Mouse (Mus musculus): ENCODE measurements at regions not wholly inside any gene's neighbourhood (a gene's known extent, or its start where the extent isn't known, plus 50 kb on each side); places are given as distances from the start of the nearest gene placed in this dataset.
"Not testable (repeated sequence)": the region's sequence is repeated elsewhere in the genome, so short reads cannot be mapped to it uniquely, and the experiment has no call there.

- no peak overlapping the region for H3K9ac ChIP-seq
- H3K4me1 ChIP-seq: peaks cover 9% of the 10 kb centered on the region; the same call in 1 of the 2 replicates
- H3K9me3 ChIP-seq (replicated peaks): no peaks in the 10 kb centered on the region
- no peaks in the 10 kb centered on the region for H3K27me3 ChIP-seq
- H3K4me3 ChIP-seq (replicated peaks): no peak overlapping the region
- H3K27ac ChIP-seq: no peak overlapping the region
- no peak for ATAC-seq (replicated peaks; ENCODE audit: low FRiP score)
- WGBS: 94% methylated on average over 1 of the region's 1 CpGs
- no peak overlapping the region for H3K4me2 ChIP-seq
- no peaks in the 10 kb centered on the region for H3K36me3 ChIP-seq
Observed at GRCm38 (mm10) chr15:90291848-90292247, 67.7 kb downstream of the Alg10b start.

- no peak overlapping the region for H3K4me3 ChIP-seq (replicated peaks)
- ATAC-seq (replicated peaks; ENCODE audit: low FRiP score): peak; percentile 82
- H3K9me3 ChIP-seq (replicated peaks): no peaks in the 10 kb centered on the region
- no peaks in the 10 kb centered on the region for H3K27me3 ChIP-seq
- no peak overlapping the region for H3K4me2 ChIP-seq
- no peak overlapping the region for H3K9ac ChIP-seq
- peaks cover 9% of the 10 kb centered on the region; the same call in 1 of the 2 replicates for H3K4me1 ChIP-seq
- H3K36me3 ChIP-seq: no peaks in the 10 kb centered on the region
- H3K27ac ChIP-seq: no peak overlapping the region
- WGBS: 20% methylated on average over 2 of the region's 2 CpGs
Observed at GRCm38 (mm10) chr15:90294353-90294922, 70.3 kb downstream of the Alg10b start.

- ATAC-seq (replicated peaks; ENCODE audit: low FRiP score): no peak
- Histone ChIP-seq H3K27me3 (no peaks in the 10 kb centered on the region), H3K36me3 (no peaks in the 10 kb centered on the region), H3K9ac (no peak overlapping the region), H3K4me3 (replicated peaks) (no peak overlapping the region), H3K9me3 (replicated peaks) (no peaks in the 10 kb centered on the region), H3K4me1 (peaks cover 7% of the 10 kb centered on the region; the same call in 1 of the 2 replicates), H3K27ac (no peak overlapping the region), H3K4me2 (no peak overlapping the region)
- WGBS: 86% methylated on average over 7 of the region's 7 CpGs
Observed at GRCm38 (mm10) chr15:90298566-90298965, 74.5 kb downstream of the Alg10b start.

GRCm38 (mm10) chr15:90303393-90303792 lies 79.3 kb downstream of the Alg10b start:
- H3K9me3 ChIP-seq (replicated peaks): no peaks in the 10 kb centered on the region
- WGBS: 90% methylated on average over 1 of the region's 1 CpGs
- no peaks in the 10 kb centered on the region for H3K36me3 ChIP-seq
- no peak for ATAC-seq (replicated peaks; ENCODE audit: low FRiP score)
- H3K27me3 ChIP-seq: no peaks in the 10 kb centered on the region
- no peak overlapping the region for H3K4me3 ChIP-seq (replicated peaks)
- no peak overlapping the region for H3K27ac ChIP-seq
- no peak overlapping the region for H3K9ac ChIP-seq
- H3K4me1 ChIP-seq: peaks cover 3% of the 10 kb centered on the region; the same call in 1 of the 2 replicates
- H3K4me2 ChIP-seq: no peak overlapping the region

GRCm38 (mm10) chr15:90305051-90305450 lies 80.9 kb downstream of the Alg10b start:
- no peaks in the 10 kb centered on the region for H3K36me3 ChIP-seq
- H3K4me2 ChIP-seq: no peak overlapping the region
- H3K4me1 ChIP-seq: peaks cover 3% of the 10 kb centered on the region; the same call in 1 of the 2 replicates
- H3K27me3 ChIP-seq: no peaks in the 10 kb centered on the region
- H3K4me3 ChIP-seq (replicated peaks): no peak overlapping the region
- H3K9me3 ChIP-seq (replicated peaks): no peaks in the 10 kb centered on the region
- no peak overlapping the region for H3K9ac ChIP-seq
- no peak for ATAC-seq (replicated peaks; ENCODE audit: low FRiP score)
- no peak overlapping the region for H3K27ac ChIP-seq
- 56% methylated on average over 3 of the region's 3 CpGs for WGBS

- Histone ChIP-seq H3K4me1 (peaks cover 3% of the 10 kb centered on the region; the same call in 1 of the 2 replicates), H3K9me3 (replicated peaks) (no peaks in the 10 kb centered on the region), H3K27me3 (no peaks in the 10 kb centered on the region), H3K4me2 (no peak overlapping the region), H3K36me3 (no peaks in the 10 kb centered on the region), H3K4me3 (replicated peaks) (no peak overlapping the region), H3K27ac (no peak overlapping the region), H3K9ac (no peak overlapping the region)
- no peak for ATAC-seq (replicated peaks; ENCODE audit: low FRiP score)
- WGBS: 95% methylated on average over 3 of the region's 3 CpGs
Observed at GRCm38 (mm10) chr15:90306866-90307265, 82.8 kb downstream of the Alg10b start.

- H3K27ac ChIP-seq; H3K27me3 ChIP-seq; H3K9ac ChIP-seq; H3K9me3 ChIP-seq (replicated peaks); H3K4me3 ChIP-seq (replicated peaks); ATAC-seq (replicated peaks; ENCODE audit: low FRiP score); H3K4me1 ChIP-seq; H3K4me2 ChIP-seq; H3K36me3 ChIP-seq: not testable (repeated sequence)
- WGBS: 26% methylated on average over 5 of the region's 5 CpGs
Observed at GRCm38 (mm10) chr15:90308433-90308832, 84.3 kb downstream of the Alg10b start.

GRCm38 (mm10) chr15:90308869-90309268 lies 84.8 kb downstream of the Alg10b start:
- no peaks in the 10 kb centered on the region for H3K36me3 ChIP-seq
- H3K9me3 ChIP-seq (replicated peaks): no peaks in the 10 kb centered on the region
- no peaks in the 10 kb centered on the region for H3K27me3 ChIP-seq
- no peak overlapping the region for H3K9ac ChIP-seq
- no peak for ATAC-seq (replicated peaks; ENCODE audit: low FRiP score)
- WGBS: 34% methylated on average over 1 of the region's 1 CpGs
- H3K4me2 ChIP-seq: no peak overlapping the region
- H3K4me1 ChIP-seq: peaks cover 3% of the 10 kb centered on the region; the same call in 1 of the 2 replicates
- no peak overlapping the region for H3K4me3 ChIP-seq (replicated peaks)
- H3K27ac ChIP-seq: no peak overlapping the region

GRCm38 (mm10) chr15:90309664-90310063 lies 85.6 kb downstream of the Alg10b start:
- H3K9me3 ChIP-seq (replicated peaks): no peaks in the 10 kb centered on the region
- no peaks in the 10 kb centered on the region for H3K27me3 ChIP-seq
- no peak overlapping the region for H3K4me3 ChIP-seq (replicated peaks)
- peaks cover 3% of the 10 kb centered on the region; the same call in 1 of the 2 replicates for H3K4me1 ChIP-seq
- no peaks in the 10 kb centered on the region for H3K36me3 ChIP-seq
- no peak overlapping the region for H3K27ac ChIP-seq
- ATAC-seq (replicated peaks; ENCODE audit: low FRiP score): no peak
- no peak overlapping the region for H3K4me2 ChIP-seq
- no peak overlapping the region for H3K9ac ChIP-seq

GRCm38 (mm10) chr15:90321774-90322173 lies 97.7 kb downstream of the Alg10b start:
- Histone ChIP-seq H3K4me3 (replicated peaks) (no peak overlapping the region), H3K9me3 (replicated peaks) (no peaks in the 10 kb centered on the region), H3K27ac (no peak overlapping the region), H3K27me3 (no peaks in the 10 kb centered on the region), H3K4me2 (no peak overlapping the region), H3K4me1 (no peaks in the 10 kb centered on the region), H3K9ac (no peak overlapping the region), H3K36me3 (no peaks in the 10 kb centered on the region)
- ATAC-seq (replicated peaks; ENCODE audit: low FRiP score): no peak
- 66% methylated on average over 3 of the region's 3 CpGs for WGBS

- peak; percentile 64 for ATAC-seq (replicated peaks; ENCODE audit: low FRiP score)
- Histone ChIP-seq H3K4me3 (replicated peaks) (no peak overlapping the region), H3K4me1 (peaks cover 11% of the 10 kb centered on the region; the same call in 1 of the 2 replicates), H3K27ac (no peak overlapping the region), H3K9me3 (replicated peaks) (no peaks in the 10 kb centered on the region), H3K27me3 (no peaks in the 10 kb centered on the region), H3K9ac (no peak overlapping the region), H3K4me2 (no peak overlapping the region), H3K36me3 (no peaks in the 10 kb centered on the region)
- 27% methylated on average over 4 of the region's 4 CpGs for WGBS
Observed at GRCm38 (mm10) chr15:90333275-90333674, 109.2 kb downstream of the Alg10b start.

- Histone ChIP-seq H3K9ac (no peak overlapping the region), H3K4me1 (peaks cover 11% of the 10 kb centered on the region; the same call in 1 of the 2 replicates), H3K4me3 (replicated peaks) (no peak overlapping the region), H3K27ac (no peak overlapping the region), H3K27me3 (no peaks in the 10 kb centered on the region), H3K36me3 (no peaks in the 10 kb centered on the region), H3K9me3 (replicated peaks) (no peaks in the 10 kb centered on the region), H3K4me2 (no peak overlapping the region)
- peak; percentile 83 for ATAC-seq (replicated peaks; ENCODE audit: low FRiP score)
- WGBS: 40% methylated on average over 1 of the region's 1 CpGs
Observed at GRCm38 (mm10) chr15:90333766-90334165, 109.7 kb downstream of the Alg10b start.

GRCm38 (mm10) chr15:90334406-90334805 lies 110.3 kb downstream of the Alg10b start:
- H3K36me3 ChIP-seq: no peaks in the 10 kb centered on the region
- no peak overlapping the region for H3K4me3 ChIP-seq (replicated peaks)
- H3K4me1 ChIP-seq: peaks cover 11% of the 10 kb centered on the region; the same call in 1 of the 2 replicates
- 91% methylated on average over 4 of the region's 4 CpGs for WGBS
- H3K27ac ChIP-seq: no peak overlapping the region
- no peak overlapping the region for H3K9ac ChIP-seq
- H3K4me2 ChIP-seq: no peak overlapping the region
- no peaks in the 10 kb centered on the region for H3K27me3 ChIP-seq
- ATAC-seq (replicated peaks; ENCODE audit: low FRiP score): no peak
- H3K9me3 ChIP-seq (replicated peaks): no peaks in the 10 kb centered on the region

Data from kidney, embryonic 15.5 days (tissue).